12 mouse cellular contexts compared by ENCODE assay signal in genomic region chr13:31458883-31459282, GRCm38 (mm10).
A peak's percentile ranks its signal among the peaks of the same experiment; 100 is the strongest.
DNase-seq lines count a peak whose midpoint lies in the region; ATAC-seq and TF ChIP-seq lines count a peak whose summit lies in the region.
"Had no signal": no experiment of that assay in that cellular context is flagged by ENCODE, and none has a peak within 500 bp of the region (broad histone marks: within the 10 kb centered on the region; RNA-seq: fewer than 3 reads in every experiment).

No protein-coding gene starts in this region.

- H3K4me1 ChIP-seq in lung, postnatal 0 days (ENCODE audit: insufficient read depth, low read depth, low read length), result no peaks in the 10 kb centered on the region; the same call in 1 of the 2 replicates
- H3K4me1 ChIP-seq: hindbrain, embryonic 15.5 days had no signal

- no peak for TF ChIP-seq EP300 in lung, postnatal 0 days (IDR thresholded peaks at IDR 0.05)

- no peaks in the 10 kb centered on the region for H3K27me3 ChIP-seq in lung, postnatal 0 days (replicated peaks; ENCODE audit: insufficient read depth, low read length)
- H3K27me3 ChIP-seq: embryonic facial prominence, embryonic 13.5 days; hindbrain, embryonic 15.5 days had no signal

- H3K9ac ChIP-seq in lung, postnatal 0 days (replicated peaks; ENCODE audit: low read depth), result no peak overlapping the region
- H3K9ac ChIP-seq: embryonic facial prominence, embryonic 13.5 days; hindbrain, embryonic 15.5 days had no signal

- peak; percentile 75 for ATAC-seq in lung, postnatal 0 days
- no peak for ATAC-seq in granulocyte monocyte progenitor cell, adult 5-6 weeks (replicated peaks; ENCODE audit: poor library complexity, severe bottlenecking)
- no peak for ATAC-seq in cerebellum, adult (ENCODE audit: insufficient number of reproducible peaks, low FRiP score, low TSS enrichment)

- TF ChIP-seq CTCF in lung, postnatal 0 days (IDR thresholded peaks at IDR 0.05), result no peak

- peak; percentile 15 for DNase-seq in kidney, postnatal 10 days
- DNase-seq in kidney, adult 9 months, result no peak
- DNase-seq in Muller cell, postnatal 12 days (ENCODE audit: inconsistent ontology term), result peak; percentile 45
- DNase-seq in adrenal gland, postnatal 25 days, result peak; percentile 72
- peak; percentile 78 for DNase-seq in lung, postnatal 0 days (ENCODE audit: low spot score)
- DNase-seq in yolk sac, embryonic 10.5 days (ENCODE audit: low spot score), result no peak
- DNase-seq: gastrocnemius, postnatal 36 days had no signal

- no peak overlapping the region for H3K4me3 ChIP-seq in lung, postnatal 0 days (ENCODE audit: low read depth, low read length)
- H3K4me3 ChIP-seq: embryonic facial prominence, embryonic 13.5 days; hindbrain, embryonic 15.5 days; layer of hippocampus, adult 2 months had no signal

- H3K4me2 ChIP-seq in lung, postnatal 0 days (replicated peaks; ENCODE audit: low read depth, low read length), result no peak overlapping the region
- H3K4me2 ChIP-seq: embryonic facial prominence, embryonic 13.5 days; hindbrain, embryonic 15.5 days had no signal

- no peak overlapping the region for H3K27ac ChIP-seq in lung, postnatal 0 days (ENCODE audit: low read length)
- H3K27ac ChIP-seq: embryonic facial prominence, embryonic 13.5 days; hindbrain, embryonic 15.5 days; layer of hippocampus, adult 2 months had no signal

- WGBS in lung, postnatal 0 days, result 4% methylated on average over 2 of the region's 2 CpGs

- H3K36me3 ChIP-seq in lung, postnatal 0 days (ENCODE audit: insufficient read depth, low read length), result no peaks in the 10 kb centered on the region
- H3K36me3 ChIP-seq: embryonic facial prominence, embryonic 13.5 days; hindbrain, embryonic 15.5 days had no signal

- no peaks in the 10 kb centered on the region for H3K9me3 ChIP-seq in lung, postnatal 0 days (ENCODE audit: low read length)
- H3K9me3 ChIP-seq: embryonic facial prominence, embryonic 13.5 days; hindbrain, embryonic 15.5 days had no signal

Comparison
In these comparisons a context has a peak if more than half of its experiments do, and no peak if none do; other contexts are left out.
1. DNase-seq: peak in kidney, postnatal 10 days (single experiment), Muller cell, postnatal 12 days (single experiment), adrenal gland, postnatal 25 days (single experiment) and lung, postnatal 0 days (single experiment); none in kidney, adult 9 months (single experiment) and yolk sac, embryonic 10.5 days (single experiment).